Mouse (Mus musculus): Measurements from ENCODE around the gene Trex1. TPM values are rescaled to one million over a fixed set of nuclear protein-coding genes. Genes with fewer than 3 reads are reported as not detected.

The Trex1 gene
- polyA plus RNA-seq, 1 experiment from 2014 or later, result 12.5 TPM

DNA sequence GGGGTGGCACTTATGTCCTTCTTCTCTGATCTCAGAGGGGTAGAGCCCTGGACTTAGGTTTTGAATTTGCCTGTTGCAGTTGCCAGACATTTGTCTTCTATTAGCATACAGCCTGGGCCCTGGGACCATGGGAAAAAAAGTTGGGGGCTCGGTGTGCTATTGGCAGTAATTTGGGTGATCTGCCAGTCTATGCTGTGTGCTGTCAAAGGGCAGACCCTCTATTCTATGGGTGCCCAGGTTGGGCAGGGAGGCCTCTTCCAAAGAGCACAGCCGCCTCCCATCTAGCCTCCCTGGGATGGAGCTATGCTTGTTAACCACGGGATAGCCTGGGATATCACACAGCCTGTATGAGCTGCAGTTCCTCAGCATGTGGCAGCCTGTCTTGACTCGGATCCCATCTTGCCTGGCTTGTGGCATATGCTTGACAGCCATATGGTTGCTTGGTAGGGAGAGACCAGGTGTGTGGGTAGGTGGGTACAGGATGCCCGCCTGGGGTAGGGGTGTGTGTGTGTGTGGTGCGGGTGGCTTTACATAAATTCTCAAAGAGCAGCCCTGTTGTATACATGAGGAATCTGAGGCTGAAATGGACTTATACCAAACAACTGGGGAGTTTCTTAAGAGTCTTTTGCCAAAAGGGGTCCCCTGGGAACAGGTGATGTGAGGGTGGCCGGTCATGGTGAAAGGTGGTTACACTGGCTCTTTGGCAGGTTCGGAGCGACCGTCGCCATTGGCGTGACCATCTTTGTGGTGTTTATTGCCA is 4.1 kb downstream of the Trex1 start:
- no peaks in the 10 kb centered on the region for H3K9me3 ChIP-seq
- peak overlapping the region; percentile 4; the same call in 1 of the 2 replicates for H3K27ac ChIP-seq
- no peaks in the 10 kb centered on the region for H3K27me3 ChIP-seq (replicated peaks)
- 92% methylated on average over 12 of the region's 12 CpGs for WGBS
- peaks cover 24% of the 10 kb centered on the region for H3K36me3 ChIP-seq
- H3K9ac ChIP-seq, result no peak overlapping the region
- peak overlapping the region; percentile 57 for H3K4me2 ChIP-seq (replicated peaks)
- peaks cover 19% of the 10 kb centered on the region for H3K4me1 ChIP-seq (replicated peaks)
- no peak for ATAC-seq
- H3K4me3 ChIP-seq (replicated peaks), result peak overlapping the region; percentile 29

- Histone ChIP-seq H3K9ac (peak overlapping the region; percentile 37), H3K4me2 (replicated peaks) (peak overlapping the region; percentile 57), H3K27ac (peak overlapping the region; percentile 76), H3K36me3 (peaks cover 19% of the 10 kb centered on the region), H3K9me3 (no peaks in the 10 kb centered on the region), H3K4me3 (replicated peaks) (peak overlapping the region; percentile 29), H3K27me3 (replicated peaks) (no peaks in the 10 kb centered on the region), H3K4me1 (replicated peaks) (peaks cover 16% of the 10 kb centered on the region)
- WGBS, result 5% methylated on average over 7 of the region's 7 CpGs
- peak; percentile 81 for ATAC-seq
These were observed 4.8 kb downstream of the Trex1 start for GRCm38 (mm10) chr9:109054712-109055111.

DNA sequence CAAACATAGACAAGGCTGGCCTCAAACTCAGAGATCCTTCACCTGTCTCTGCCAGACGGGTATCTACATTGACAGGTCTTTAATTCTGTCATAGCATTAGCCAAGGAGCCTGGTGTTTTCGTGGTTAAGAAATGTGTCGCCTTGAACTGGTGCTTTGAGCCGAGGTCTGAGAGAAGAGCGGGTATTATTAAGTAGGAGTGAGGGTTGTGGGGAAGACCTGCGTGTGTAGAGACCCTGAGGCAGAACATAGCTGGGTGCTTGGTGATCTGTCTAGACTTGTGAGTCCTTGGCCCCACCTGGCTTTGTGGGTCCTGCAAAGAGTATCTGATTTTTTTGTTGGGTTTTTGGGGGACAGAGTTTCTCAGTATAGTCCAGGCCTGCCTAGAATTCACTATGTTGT is 5.7 kb downstream of the Trex1 start:
- peaks cover 9% of the 10 kb centered on the region for H3K4me1 ChIP-seq (replicated peaks)
- no peaks in the 10 kb centered on the region for H3K9me3 ChIP-seq
- H3K27me3 ChIP-seq (replicated peaks), result no peaks in the 10 kb centered on the region
- H3K27ac ChIP-seq, result no peak overlapping the region
- no peak for ATAC-seq
- no peak overlapping the region for H3K9ac ChIP-seq
- no peak overlapping the region for H3K4me2 ChIP-seq (replicated peaks)
- H3K4me3 ChIP-seq (replicated peaks), result no peak overlapping the region
- 77% methylated on average over 6 of the region's 6 CpGs for WGBS
- peaks cover 19% of the 10 kb centered on the region for H3K36me3 ChIP-seq

DNA sequence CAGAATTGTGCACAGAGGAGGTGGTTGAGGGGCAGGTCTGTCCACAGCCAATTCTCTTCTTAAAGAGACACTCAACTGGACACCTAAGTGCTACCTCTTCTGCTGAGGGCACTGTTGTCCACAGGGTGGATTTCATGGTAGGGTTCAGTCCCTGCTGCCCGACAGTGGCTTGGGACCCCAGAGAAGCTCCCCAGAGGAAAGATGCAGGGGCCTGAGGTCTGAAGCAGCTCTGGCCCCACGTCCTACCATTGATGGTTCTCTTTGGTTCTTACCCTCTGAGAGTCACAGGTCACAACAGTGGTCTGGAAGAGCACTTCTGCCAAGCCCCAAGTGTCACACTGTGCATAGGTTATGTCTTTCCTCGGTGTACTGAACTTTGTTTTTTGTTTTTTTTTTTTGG is 6.2 kb downstream of the Trex1 start:
- Histone ChIP-seq H3K27me3 (replicated peaks) (no peaks in the 10 kb centered on the region), H3K4me2 (replicated peaks) (no peak overlapping the region), H3K36me3 (peaks cover 19% of the 10 kb centered on the region), H3K9me3 (no peaks in the 10 kb centered on the region), H3K4me1 (replicated peaks) (peaks cover 4% of the 10 kb centered on the region), H3K9ac (no peak overlapping the region), H3K27ac (no peak overlapping the region), H3K4me3 (replicated peaks) (no peak overlapping the region)
- WGBS, result 76% methylated on average over 3 of the region's 3 CpGs
- ATAC-seq, result no peak

GRCm38 (mm10) chr9:109052490-109053260 is 6.9 kb downstream of the Trex1 start:
- no peak overlapping the region for H3K4me2 ChIP-seq (replicated peaks)
- no peaks in the 10 kb centered on the region for H3K27me3 ChIP-seq (replicated peaks)
- H3K4me3 ChIP-seq (replicated peaks), result no peak overlapping the region
- no peak for ATAC-seq
- H3K4me1 ChIP-seq (replicated peaks), result peaks cover 4% of the 10 kb centered on the region
- H3K27ac ChIP-seq, result no peak overlapping the region
- H3K36me3 ChIP-seq, result peaks cover 12% of the 10 kb centered on the region
- WGBS, result 90% methylated on average over 9 of the region's 9 CpGs
- H3K9ac ChIP-seq, result no peak overlapping the region
- no peaks in the 10 kb centered on the region for H3K9me3 ChIP-seq

GRCm38 (mm10) chr9:109051651-109052489 is 7.7 kb downstream of the Trex1 start:
- H3K27me3 ChIP-seq (replicated peaks), result no peaks in the 10 kb centered on the region
- no peak overlapping the region for H3K27ac ChIP-seq
- H3K9ac ChIP-seq, result no peak overlapping the region
- no peak for ATAC-seq
- WGBS, result 87% methylated on average over 10 of the region's 10 CpGs
- H3K4me1 ChIP-seq (replicated peaks), result peaks cover 4% of the 10 kb centered on the region
- H3K9me3 ChIP-seq, result no peaks in the 10 kb centered on the region
- H3K36me3 ChIP-seq, result peaks cover 5% of the 10 kb centered on the region
- no peak overlapping the region for H3K4me3 ChIP-seq (replicated peaks)
- no peak overlapping the region for H3K4me2 ChIP-seq (replicated peaks)

DNA sequence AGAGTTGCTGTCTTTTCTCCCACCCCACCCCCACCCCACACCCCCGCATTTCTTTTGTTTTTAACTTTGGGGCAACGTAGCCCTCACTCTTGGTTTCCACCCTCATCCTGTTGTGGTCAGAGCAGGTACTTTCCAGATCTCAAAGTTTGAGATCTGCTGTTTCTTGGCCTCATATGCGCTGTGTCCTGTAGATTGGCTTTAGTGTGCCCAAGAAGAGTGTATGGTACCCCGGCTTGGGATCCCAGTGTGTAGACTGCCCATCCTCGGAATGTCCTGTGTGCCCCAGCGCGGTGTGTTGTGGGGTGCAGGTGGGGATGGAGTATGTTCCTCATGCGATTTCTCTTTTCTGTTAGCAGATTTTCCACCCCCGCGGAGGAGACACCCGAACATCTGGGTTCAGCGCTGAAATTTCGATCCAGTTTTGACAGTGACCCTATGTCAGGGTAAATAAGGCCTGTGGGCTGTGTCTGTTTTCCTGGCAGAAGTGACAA is 8.5 kb downstream of the Trex1 start:
- no peak for ATAC-seq

DNA sequence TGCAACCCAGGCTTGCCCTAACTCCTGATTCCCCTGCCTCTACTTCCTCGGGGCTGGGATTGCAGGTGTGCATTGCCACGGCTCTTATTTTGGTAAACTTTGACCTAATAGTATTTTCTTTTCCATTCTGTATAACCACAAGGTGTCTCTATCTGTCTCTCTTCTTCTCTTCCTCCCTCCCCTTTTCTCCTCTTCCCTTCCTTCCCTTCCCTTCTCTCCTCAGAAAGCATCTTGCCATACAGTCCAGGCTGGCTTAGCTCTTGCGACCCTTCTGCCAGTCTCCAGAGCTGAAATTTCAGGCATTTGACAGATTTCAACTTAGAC is 8.9 kb downstream of the Trex1 start:
- Histone ChIP-seq H3K27ac (no peak overlapping the region), H3K4me3 (replicated peaks) (no peak overlapping the region), H3K4me2 (replicated peaks) (no peak overlapping the region), H3K9ac (no peak overlapping the region), H3K27me3 (replicated peaks) (no peaks in the 10 kb centered on the region), H3K9me3 (no peaks in the 10 kb centered on the region), H3K36me3 (no peaks in the 10 kb centered on the region), H3K4me1 (replicated peaks) (peaks cover 4% of the 10 kb centered on the region)
- ATAC-seq, result no peak
- 71% methylated on average over 3 of the region's 3 CpGs for WGBS

More for the DNA sequence above, 8.5 kb downstream of the Trex1 start:
- no peak overlapping the region for H3K27ac ChIP-seq
- H3K4me3 ChIP-seq (replicated peaks), result no peak overlapping the region
- 88% methylated on average over 13 of the region's 13 CpGs for WGBS
- peaks cover 4% of the 10 kb centered on the region for H3K4me1 ChIP-seq (replicated peaks)
- H3K4me2 ChIP-seq (replicated peaks), result no peak overlapping the region
- H3K9me3 ChIP-seq, result no peaks in the 10 kb centered on the region
- H3K9ac ChIP-seq, result no peak overlapping the region
- H3K27me3 ChIP-seq (replicated peaks), result no peaks in the 10 kb centered on the region
- H3K36me3 ChIP-seq, result no peaks in the 10 kb centered on the region

- Histone ChIP-seq H3K27me3 (replicated peaks) (no peaks in the 10 kb centered on the region), H3K4me2 (replicated peaks) (no peak overlapping the region), H3K9ac (no peak overlapping the region), H3K36me3 (no peaks in the 10 kb centered on the region), H3K27ac (no peak overlapping the region), H3K9me3 (no peaks in the 10 kb centered on the region), H3K4me1 (replicated peaks) (peaks cover 4% of the 10 kb centered on the region), H3K4me3 (replicated peaks) (no peak overlapping the region)
- 73% methylated on average over 9 of the region's 9 CpGs for WGBS
- no peak for ATAC-seq
These were observed 9.4 kb downstream of the Trex1 start for GRCm38 (mm10) chr9:109049996-109050673.

GRCm38 (mm10) chr9:109049316-109049715 is 10.2 kb downstream of the Trex1 start:
- Histone ChIP-seq H3K9me3 (no peaks in the 10 kb centered on the region), H3K4me2 (replicated peaks) (no peak overlapping the region), H3K27ac (no peak overlapping the region), H3K36me3 (no peaks in the 10 kb centered on the region), H3K27me3 (replicated peaks) (no peaks in the 10 kb centered on the region), H3K4me3 (replicated peaks) (no peak overlapping the region), H3K4me1 (replicated peaks) (peaks cover 2% of the 10 kb centered on the region; the same call in 1 of the 2 replicates), H3K9ac (no peak overlapping the region)
- no peak for ATAC-seq
- WGBS, result 69% methylated on average over 7 of the region's 7 CpGs

DNA sequence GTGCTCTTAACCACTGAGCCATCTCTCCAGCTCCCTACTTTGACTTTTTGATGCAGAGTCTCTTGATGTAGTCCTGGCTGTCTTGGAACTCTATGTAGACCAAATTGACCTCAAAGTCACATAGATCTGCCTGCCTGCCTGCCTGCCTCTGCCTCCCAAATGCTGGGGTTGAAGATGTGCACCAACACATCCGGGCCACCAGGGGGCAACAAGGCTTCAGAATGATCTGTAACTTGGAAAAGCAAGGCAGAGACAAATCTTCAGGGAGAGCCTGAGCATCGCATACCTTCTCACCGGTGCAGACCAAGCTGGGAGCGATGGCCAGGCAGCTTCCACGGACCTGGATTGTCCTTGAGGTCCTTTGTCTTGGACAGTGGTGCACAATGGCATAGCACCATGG is 13.2 kb downstream of the Trex1 start:
- Histone ChIP-seq H3K27ac (no peak overlapping the region), H3K36me3 (no peaks in the 10 kb centered on the region), H3K4me2 (replicated peaks) (no peak overlapping the region), H3K9me3 (no peaks in the 10 kb centered on the region), H3K27me3 (replicated peaks) (no peaks in the 10 kb centered on the region), H3K4me3 (replicated peaks) (no peak overlapping the region), H3K9ac (no peak overlapping the region), H3K4me1 (replicated peaks) (peaks cover 2% of the 10 kb centered on the region)
- no peak; the same call in 1 of the 2 replicates for ATAC-seq
- WGBS, result 34% methylated on average over 5 of the region's 5 CpGs

Data from intestine, embryonic 15.5 days (tissue).